Mouse (Mus musculus) layer of hippocampus, postnatal 14 days (tissue): ENCODE data around the gene Coq5. TPM values are rescaled to one million over a fixed set of nuclear protein-coding genes. Genes with fewer than 3 reads are reported as not detected.

ENCODE experiments used
- DNase-seq, 2 experiments: peaks; one replicate each; pipeline ENCODE4 v3.0.0; 2021 to 2022; ENCODE audit warnings: low spot score in 2 of 2, mixed read lengths in 1 of 2
- long read RNA-seq, 2 experiments: library from polyadenylated mRNA; stranded (forward); transcript quantifications; one replicate each; pipeline ENCODE4 v2.0.0; 2021
- total RNA-seq, 2 experiments: library from RNA; stranded (reverse); gene quantifications; 2 replicates each; pipeline ENCODE4 v1.2.3; 2021

Gene Coq5
- total RNA-seq = 10 to 100 TPM; 38.8 to 40.3 TPM
- long read RNA-seq, experiment 1, transcript Coq5-201 (7 exons, 2,037 nt) = major isoform, 64 of 69 reads
- long read RNA-seq, experiment 1, partial matches to known transcripts = 1 of 69 reads
- long read RNA-seq, experiment 1, other reads (novel, unspliced or antisense) = 3 of 69 reads
- long read RNA-seq, experiment 2, transcript Coq5-201 (7 exons, 2,037 nt) = major isoform, 82 of 87 reads
- long read RNA-seq, experiment 2, partial matches to known transcripts = 2 of 87 reads
- long read RNA-seq, experiment 2, other reads (novel, unspliced or antisense) = 3 of 87 reads

GRCm38 (mm10) chr5:115279226-115280049 is at the start of gene Coq5:
Gene Coq5 (plus strand): TSS chr5:115279666.
- peak; percentile 83 to 89 for DNase-seq

GRCm38 (mm10) chr5:115230830-115231551 is 48.5 kb upstream of the Coq5 start:
- no peak for DNase-seq

- no peak for DNase-seq
These were observed 47.8 kb upstream of the Coq5 start for GRCm38 (mm10) chr5:115231552-115232120.

- no peak for DNase-seq
These were observed 47.0 kb upstream of the Coq5 start for GRCm38 (mm10) chr5:115232516-115232915.

GRCm38 (mm10) chr5:115233031-115233780 is 46.3 kb upstream of the Coq5 start:
- DNase-seq = no peak

GRCm38 (mm10) chr5:115234519-115234918 is 44.9 kb upstream of the Coq5 start:
- no peak for DNase-seq

- DNase-seq = peak; percentile 62 to 64
These were observed 44.1 kb upstream of the Coq5 start for GRCm38 (mm10) chr5:115235323-115235771.

- peak; percentile 91 to 92 for DNase-seq
These were observed 43.6 kb upstream of the Coq5 start, which contains the start of gene Pop5 for GRCm38 (mm10) chr5:115235786-115236263. Gene Pop5 (plus strand): TSS chr5:115235836.

GRCm38 (mm10) chr5:115237803-115238728 is 41.4 kb upstream of the Coq5 start:
- peak; percentile 86 to 93 for DNase-seq

- DNase-seq = no peak
These were observed 40.7 kb upstream of the Coq5 start for GRCm38 (mm10) chr5:115238729-115239195.

GRCm38 (mm10) chr5:115240191-115240590 is 39.3 kb upstream of the Coq5 start:
- DNase-seq = no peak

- DNase-seq = no peak
These were observed 24.0 kb upstream of the Coq5 start for GRCm38 (mm10) chr5:115255472-115255871.

GRCm38 (mm10) chr5:115256909-115257546 is 22.4 kb upstream of the Coq5 start:
- DNase-seq = no peak

- DNase-seq = no peak
These were observed 19.1 kb upstream of the Coq5 start for GRCm38 (mm10) chr5:115260356-115260755.

- DNase-seq = no peak
These were observed 18.3 kb upstream of the Coq5 start for GRCm38 (mm10) chr5:115261141-115261540.

- DNase-seq = no peak
These were observed 17.6 kb upstream of the Coq5 start for GRCm38 (mm10) chr5:115261880-115262279.

GRCm38 (mm10) chr5:115262502-115263291 is 16.8 kb upstream of the Coq5 start:
- DNase-seq = no peak

- DNase-seq = no peak
These were observed 13.1 kb upstream of the Coq5 start for GRCm38 (mm10) chr5:115266340-115266739.
